Mouse (Mus musculus) brain, adult 2 months (tissue): ENCODE measurements around the gene Kcne2.

Experiments used
- DNase-seq: peaks from one replicate; pipeline ENCODE4 v3.0.0; 2011; ENCODE audit warnings: low read depth, low spot score

Gene Kcne2

GRCm38 (mm10) chr16:92292101-92292500 lies at the start of gene Kcne2:
Gene Kcne2 (plus strand): TSS chr16:92292389.
- DNase-seq, result no peak

- DNase-seq, result no peak
These were observed 46.3 kb upstream of the Kcne2 start for GRCm38 (mm10) chr16:92245909-92246308.

GRCm38 (mm10) chr16:92246974-92247373 lies 45.2 kb upstream of the Kcne2 start:
- no peak for DNase-seq

- no peak for DNase-seq
These were observed 44.5 kb upstream of the Kcne2 start for GRCm38 (mm10) chr16:92247700-92248099.

- no peak for DNase-seq
These were observed 42.5 kb upstream of the Kcne2 start for GRCm38 (mm10) chr16:92249681-92250080.

GRCm38 (mm10) chr16:92250452-92250851 lies 41.7 kb upstream of the Kcne2 start:
- DNase-seq, result no peak

GRCm38 (mm10) chr16:92254316-92254715 lies 37.9 kb upstream of the Kcne2 start:
- DNase-seq, result no peak

GRCm38 (mm10) chr16:92267861-92268260 lies 24.3 kb upstream of the Kcne2 start:
- DNase-seq, result no peak

GRCm38 (mm10) chr16:92274516-92274915 lies 17.7 kb upstream of the Kcne2 start:
- no peak for DNase-seq

GRCm38 (mm10) chr16:92275526-92275925 lies 16.7 kb upstream of the Kcne2 start:
- DNase-seq, result no peak

GRCm38 (mm10) chr16:92282671-92283070 lies 9.5 kb upstream of the Kcne2 start:
- no peak for DNase-seq

GRCm38 (mm10) chr16:92285068-92285467 lies 7.1 kb upstream of the Kcne2 start:
- DNase-seq, result no peak

GRCm38 (mm10) chr16:92286609-92287008 lies 5.6 kb upstream of the Kcne2 start:
- DNase-seq, result peak; percentile 88

- DNase-seq, result peak; percentile 63
These were observed 3.4 kb upstream of the Kcne2 start for GRCm38 (mm10) chr16:92288778-92289177.

GRCm38 (mm10) chr16:92290045-92290444 lies 2.1 kb upstream of the Kcne2 start:
- no peak for DNase-seq

- no peak for DNase-seq
These were observed 2.2 kb downstream of the Kcne2 start for GRCm38 (mm10) chr16:92294267-92294970.

- no peak for DNase-seq
These were observed 3.1 kb downstream of the Kcne2 start for GRCm38 (mm10) chr16:92295328-92295727.

GRCm38 (mm10) chr16:92300649-92301411 lies 8.6 kb downstream of the Kcne2 start, which contains the start of gene Smim11:
Gene Smim11 (plus strand): TSS chr16:92301286.
- peak; percentile 99 for DNase-seq

GRCm38 (mm10) chr16:92301412-92301806 lies 9.2 kb downstream of the Kcne2 start:
- DNase-seq, result no peak

- peak; percentile 66 for DNase-seq
These were observed 9.8 kb downstream of the Kcne2 start for GRCm38 (mm10) chr16:92301989-92302388.

- no peak for DNase-seq
These were observed 10.3 kb downstream of the Kcne2 start for GRCm38 (mm10) chr16:92302506-92302905.

- DNase-seq, result no peak
These were observed 13.3 kb downstream of the Kcne2 start for GRCm38 (mm10) chr16:92305519-92305918.

- no peak for DNase-seq
These were observed 15.8 kb downstream of the Kcne2 start for GRCm38 (mm10) chr16:92307947-92308346.
